Comparison of ENCODE assay signal across 8 mouse cellular contexts in the genomic region with DNA sequence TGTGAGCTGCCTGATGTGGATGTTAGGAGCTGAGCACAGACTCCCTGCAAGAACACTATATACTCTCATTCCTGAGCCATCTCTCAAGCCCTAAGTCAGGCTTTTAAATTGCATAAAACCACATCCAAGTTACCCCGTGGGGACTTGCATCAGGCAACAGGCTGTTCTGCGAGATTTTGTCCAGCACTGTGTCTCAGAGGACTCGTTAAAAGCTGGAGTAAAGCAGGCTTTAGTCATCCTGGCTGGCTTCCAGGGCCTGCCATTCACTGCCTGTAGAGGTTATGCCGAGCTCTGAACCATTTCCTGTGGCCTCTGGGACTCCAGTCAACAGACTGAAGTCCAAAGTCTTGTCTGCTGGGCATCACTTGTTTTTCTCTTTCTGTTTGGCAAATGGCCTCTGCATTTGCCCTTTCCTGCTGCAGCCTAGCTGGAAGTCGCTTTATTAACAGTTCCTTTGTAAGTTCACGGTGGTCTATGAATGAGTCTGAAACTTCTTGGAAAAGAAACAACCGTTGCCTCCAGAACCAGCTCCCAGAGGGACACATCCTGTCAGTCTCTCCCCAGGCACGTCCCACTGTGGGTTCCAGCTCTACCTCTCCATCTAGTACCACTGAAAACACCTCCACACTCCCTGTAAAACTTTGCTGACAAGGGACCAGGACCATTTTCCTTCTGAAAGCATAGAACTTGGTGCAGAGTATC.
DNase-seq lines count a peak whose midpoint lies in the region; ATAC-seq lines count a peak whose summit lies in the region.

No protein-coding gene starts in this region.

- H3K27me3 ChIP-seq in forebrain, embryonic 15.5 days = no peaks in the 10 kb centered on the region
- H3K27me3 ChIP-seq in forebrain, embryonic 12.5 days = no peaks in the 10 kb centered on the region
- H3K27me3 ChIP-seq in heart, embryonic 10.5 days (ENCODE audit: insufficient read depth, poor library complexity, severe bottlenecking) = no peaks in the 10 kb centered on the region
- no peaks in the 10 kb centered on the region for H3K27me3 ChIP-seq in kidney, embryonic 14.5 days (ENCODE audit: control insufficient read depth, insufficient read depth, low read length)
- H3K27me3 ChIP-seq in lung, embryonic 16.5 days (ENCODE audit: control insufficient read depth, insufficient read depth, low read depth, low read length) = no peaks in the 10 kb centered on the region

- no peak overlapping the region for H3K4me3 ChIP-seq in forebrain, embryonic 15.5 days
- H3K4me3 ChIP-seq in forebrain, embryonic 12.5 days (replicated peaks) = no peak overlapping the region
- H3K4me3 ChIP-seq in heart, embryonic 10.5 days = no peak overlapping the region; the same call in 1 of the 2 replicates
- no peak overlapping the region for H3K4me3 ChIP-seq in kidney, embryonic 14.5 days (ENCODE audit: low read length)
- no peak overlapping the region for H3K4me3 ChIP-seq in lung, embryonic 16.5 days (ENCODE audit: low read length)

- H3K9me3 ChIP-seq in forebrain, embryonic 15.5 days = no peaks in the 10 kb centered on the region
- H3K9me3 ChIP-seq in forebrain, embryonic 12.5 days = no peaks in the 10 kb centered on the region
- H3K9me3 ChIP-seq in heart, embryonic 10.5 days = no peaks in the 10 kb centered on the region
- peaks cover 4% of the 10 kb centered on the region; the same call in 1 of the 2 replicates for H3K9me3 ChIP-seq in kidney, embryonic 14.5 days (ENCODE audit: control insufficient read depth, low read length)
- H3K9me3 ChIP-seq in lung, embryonic 16.5 days (ENCODE audit: control insufficient read depth, low read length) = no peaks in the 10 kb centered on the region

- H3K4me2 ChIP-seq in forebrain, embryonic 15.5 days (replicated peaks) = no peak overlapping the region
- H3K4me2 ChIP-seq in forebrain, embryonic 12.5 days = no peak overlapping the region
- no peak overlapping the region for H3K4me2 ChIP-seq in kidney, embryonic 14.5 days (replicated peaks; ENCODE audit: low read depth, low read length)
- H3K4me2 ChIP-seq in lung, embryonic 16.5 days (ENCODE audit: low read depth, low read length) = no peak overlapping the region

- 0 out of 2 replicates have a peak, but pooled peaks cover 6% of the 10 kb centered on the region for H3K4me1 ChIP-seq in forebrain, embryonic 15.5 days
- H3K4me1 ChIP-seq in forebrain, embryonic 12.5 days = no peaks in the 10 kb centered on the region
- 0 out of 2 replicates have a peak, but pooled peaks cover 5% of the 10 kb centered on the region for H3K4me1 ChIP-seq in heart, embryonic 10.5 days
- H3K4me1 ChIP-seq in kidney, embryonic 14.5 days (ENCODE audit: control insufficient read depth, insufficient read depth, low read length) = peaks cover 7% of the 10 kb centered on the region; the same call in 1 of the 2 replicates
- H3K4me1 ChIP-seq in lung, embryonic 16.5 days (replicated peaks; ENCODE audit: control insufficient read depth, insufficient read depth, low read length) = peaks cover 8% of the 10 kb centered on the region

- WGBS in forebrain, embryonic 15.5 days = 32% methylated on average over 8 of the region's 8 CpGs
- 55% methylated on average over 8 of the region's 8 CpGs for WGBS in forebrain, embryonic 12.5 days
- 55% methylated on average over 8 of the region's 8 CpGs for WGBS in heart, embryonic 10.5 days
- 41% methylated on average over 8 of the region's 8 CpGs for WGBS in kidney, embryonic 14.5 days
- WGBS in lung, embryonic 16.5 days = 28% methylated on average over 8 of the region's 8 CpGs

- peak; percentile 9 for DNase-seq in cerebellum, adult 9-10 months
- DNase-seq in heart, embryonic 10.5 days (ENCODE audit: low spot score) = peak; percentile 78
- peak; percentile 48 for DNase-seq in urinary bladder, adult 2 months (ENCODE audit: low spot score)

- no peak overlapping the region for H3K9ac ChIP-seq in forebrain, embryonic 15.5 days (replicated peaks)
- H3K9ac ChIP-seq in forebrain, embryonic 12.5 days = no peak overlapping the region
- H3K9ac ChIP-seq in kidney, embryonic 14.5 days (ENCODE audit: low read depth, low read length) = no peak overlapping the region
- peak overlapping the region; percentile 22; the same call in 1 of the 2 replicates for H3K9ac ChIP-seq in lung, embryonic 16.5 days (ENCODE audit: low read length)

- H3K27ac ChIP-seq in forebrain, embryonic 15.5 days (replicated peaks) = no peak overlapping the region
- no peak overlapping the region for H3K27ac ChIP-seq in forebrain, embryonic 12.5 days
- no peak overlapping the region for H3K27ac ChIP-seq in heart, embryonic 10.5 days
- H3K27ac ChIP-seq in kidney, embryonic 14.5 days (ENCODE audit: low read depth, low read length) = peak overlapping the region; percentile 62; the same call in 1 of the 2 replicates
- H3K27ac ChIP-seq in lung, embryonic 16.5 days (ENCODE audit: low read length) = peak overlapping the region; percentile 32

- H3K36me3 ChIP-seq in forebrain, embryonic 15.5 days = no peaks in the 10 kb centered on the region
- H3K36me3 ChIP-seq in forebrain, embryonic 12.5 days (replicated peaks) = no peaks in the 10 kb centered on the region
- no peaks in the 10 kb centered on the region for H3K36me3 ChIP-seq in heart, embryonic 10.5 days
- H3K36me3 ChIP-seq in kidney, embryonic 14.5 days (ENCODE audit: control insufficient read depth, insufficient read depth, low read length) = no peaks in the 10 kb centered on the region
- H3K36me3 ChIP-seq in lung, embryonic 16.5 days (ENCODE audit: control insufficient read depth, insufficient read depth, low read length) = no peaks in the 10 kb centered on the region

- ATAC-seq in forebrain, embryonic 15.5 days (replicated peaks) = peak; percentile 61
- ATAC-seq in forebrain, embryonic 12.5 days (ENCODE audit: low FRiP score) = no peak
- ATAC-seq in kidney, embryonic 14.5 days (ENCODE audit: low FRiP score, low TSS enrichment) = peak; percentile 81
- ATAC-seq in lung, embryonic 16.5 days (ENCODE audit: low read depth) = peak; percentile 90
- ATAC-seq in megakaryocyte, adult 5-6 weeks (ENCODE audit: poor library complexity, severe bottlenecking) = no peak

Comparison
In these comparisons a context has a peak if more than half of its experiments do, and no peak if none do; other contexts are left out.
1. ATAC-seq: peak in forebrain, embryonic 15.5 days (single experiment), kidney, embryonic 14.5 days (single experiment) and lung, embryonic 16.5 days (single experiment); none in forebrain, embryonic 12.5 days (single experiment) and megakaryocyte, adult 5-6 weeks (single experiment).
2. H3K27ac ChIP-seq: peak in kidney, embryonic 14.5 days (single experiment) and lung, embryonic 16.5 days (single experiment); none in forebrain, embryonic 15.5 days (single experiment), forebrain, embryonic 12.5 days (single experiment) and heart, embryonic 10.5 days (single experiment).
3. DNase-seq: peak in every context shown above with its lines; median percentile 78 in heart, embryonic 10.5 days; 48 in urinary bladder, adult 2 months; 9 in cerebellum, adult 9-10 months.